Mouse (Mus musculus) CH12.LX (cell line): ENCODE results near the gene Nrxn3. TPM values are rescaled to one million over a fixed set of nuclear protein-coding genes. Genes with fewer than 3 reads are reported as not detected.

Source experiments
- DNase-seq: peaks from one replicate; pipeline ENCODE4 v3.0.0-alpha.2; 2013; ENCODE audit errors: extremely low read depth
- H3K27ac ChIP-seq: 2 replicates; pipeline ENCODE4 v1.5.1; 2012; ENCODE audit warnings: low read depth, mild to moderate bottlenecking, control low read depth, moderate library complexity; ENCODE audit not compliant: insufficient read depth
- H3K27me3 ChIP-seq: replicated peaks from 2 replicates; pipeline ENCODE3; 2012; ENCODE audit warnings: inconsistent platforms
- H3K36me3 ChIP-seq, 2 experiments: replicated peaks in 1 of 2; 2 replicates each; pipeline versions ENCODE3 to v1.6.1; 2012; ENCODE audit warnings: inconsistent platforms in 1 of 2, low read length in 1 of 2, mild to moderate bottlenecking in 1 of 2, mixed read lengths in 1 of 2, moderate library complexity in 1 of 2; ENCODE audit not compliant: control insufficient read depth in 1 of 2, insufficient read depth in 1 of 2
- H3K4me1 ChIP-seq, 2 experiments: 2 replicates each; pipeline ENCODE4 v1.6.1; 2012; ENCODE audit warnings: inconsistent platforms in 1 of 2, moderate library complexity in 1 of 2; ENCODE audit not compliant: insufficient read depth in 2 of 2, control insufficient read depth in 1 of 2
- H3K4me2 ChIP-seq: 2 replicates; pipeline ENCODE4 v1.6.1; 2012; ENCODE audit warnings: low read depth, mild to moderate bottlenecking, control low read depth; ENCODE audit not compliant: poor library complexity, insufficient read depth, severe bottlenecking
- H3K4me3 ChIP-seq, 3 experiments: fragments of 150-350 bp in 1 of 3; sonication (generic) in 1 of 3; replicated peaks in 1 of 3; 2 replicates each; pipeline versions ENCODE3 to v1.5.1; 2011 to 2012; ENCODE audit warnings: low read depth in 2 of 3, low read length in 2 of 3, mild to moderate bottlenecking in 2 of 3, moderate library complexity in 2 of 3, control low read depth in 1 of 3, improper control_type of control experiment in 1 of 3, inconsistent platforms in 1 of 3, mixed read lengths in 1 of 3; ENCODE audit not compliant: poor library complexity in 1 of 3
- H3K79me2 ChIP-seq: replicated peaks from 2 replicates; pipeline ENCODE4 v1.6.1; 2012; ENCODE audit warnings: mild to moderate bottlenecking, moderate library complexity; ENCODE audit not compliant: control insufficient read depth, poor library complexity, insufficient read depth, severe bottlenecking; ENCODE audit errors: extremely low read depth
- H3K9ac ChIP-seq: 2 replicates; pipeline ENCODE4 v1.6.1; 2012; ENCODE audit warnings: low read depth, mild to moderate bottlenecking, control low read depth, moderate library complexity; ENCODE audit not compliant: insufficient read depth
- H3K9me3 ChIP-seq: replicated peaks from 2 replicates; pipeline ENCODE3; 2012; ENCODE audit warnings: low read length, inconsistent platforms, mixed read lengths
- CHD1 ChIP-seq: IDR thresholded peaks from 2 replicates; pipeline ENCODE4 v1.6.1; 2012; ENCODE audit warnings: low read depth, low read length, improper control_type of control experiment, inconsistent platforms
- CTCF ChIP-seq, 2 experiments: IDR thresholded peaks in 1 of 2; conservative IDR thresholded peaks in 1 of 2; 2 replicates each; pipeline ENCODE4 v1.5.1; 2011 to 2012; ENCODE audit warnings: low read depth in 2 of 2, low read length in 2 of 2, improper control_type of control experiment in 1 of 2, inconsistent platforms in 1 of 2, mild to moderate bottlenecking in 1 of 2, moderate library complexity in 1 of 2
- E2F4 ChIP-seq: IDR thresholded peaks from 2 replicates; pipeline ENCODE4 v1.6.1; 2011; ENCODE audit warnings: low read depth, low read length, improper control_type of control experiment; ENCODE audit not compliant: insufficient replicate concordance
- HCFC1 ChIP-seq: IDR thresholded peaks from 2 replicates; pipeline ENCODE4 v1.6.1; 2012; ENCODE audit warnings: low read depth, mild to moderate bottlenecking, inconsistent platforms, low read length, improper control_type of control experiment
- JUN ChIP-seq: IDR thresholded peaks from 2 replicates; pipeline ENCODE4 v1.6.1; 2011; ENCODE audit warnings: low read depth, mild to moderate bottlenecking, low read length, improper control_type of control experiment, moderate library complexity; ENCODE audit not compliant: insufficient read depth
- KAT2A ChIP-seq: IDR thresholded peaks from 2 replicates; pipeline ENCODE4 v1.6.1; 2012; ENCODE audit warnings: low read length, improper control_type of control experiment, inconsistent platforms; ENCODE audit not compliant: insufficient replicate concordance
- MAFK ChIP-seq: IDR thresholded peaks from 2 replicates; pipeline ENCODE4 v1.6.1; 2011; ENCODE audit warnings: low read length, improper control_type of control experiment; ENCODE audit not compliant: insufficient replicate concordance
- MYC ChIP-seq: IDR thresholded peaks from 2 replicates; pipeline ENCODE4 v1.6.1; 2011; ENCODE audit warnings: low read depth, mild to moderate bottlenecking, improper control_type of control experiment, low read length
- NELFE ChIP-seq: IDR thresholded peaks from 2 replicates; pipeline ENCODE4 v1.6.1; 2011; ENCODE audit warnings: low read depth, low read length, improper control_type of control experiment
- RAD21 ChIP-seq: IDR thresholded peaks from 2 replicates; pipeline ENCODE4 v1.6.1; 2011; ENCODE audit warnings: low read depth, mild to moderate bottlenecking, low read length, improper control_type of control experiment, moderate library complexity
- SMC3 ChIP-seq: IDR thresholded peaks from 2 replicates; pipeline ENCODE4 v1.6.1; 2011; ENCODE audit warnings: low read depth, low read length, improper control_type of control experiment
- TBP ChIP-seq: conservative IDR thresholded peaks from 2 replicates; pipeline ENCODE4 v1.6.1; 2011; ENCODE audit warnings: low read depth, low read length, improper control_type of control experiment
- USF2 ChIP-seq: conservative IDR thresholded peaks from 2 replicates; pipeline ENCODE4 v1.6.1; 2011; ENCODE audit warnings: low read depth, low read length, improper control_type of control experiment
- dilution Hi-C: fragments of 300-500 bp; cut with MboI; formaldehyde crosslinking; loops from 2 replicates; pipeline ENCODE4 v1.14.3; 2020; ENCODE audit warnings: low sequenced_read_pairs; ENCODE audit not compliant: extremely low pct_unique_long_range_greater_than_20kb, extremely low pct_ligation_motif_present
- in situ Hi-C: fragments of 300-500 bp; cut with MboI; formaldehyde crosslinking; loops from 3 replicates; pipeline ENCODE4 v1.14.3; 2019; ENCODE audit warnings: low sequenced_read_pairs, low pct_ligation_motif_present, low pct_unique_long_range_greater_than_20kb, mixed read lengths
- polyA plus RNA-seq: library from polyadenylated mRNA; unstranded; fragments of >175 nt; gene quantifications from 2 replicates; pipeline ENCODE4 v1.2.1, GENCODE M21; 2012; ENCODE audit warnings: low read depth; ENCODE audit not compliant: insufficient read length
- total RNA-seq, 2 experiments: library from RNA; depleted of rRNA; stranded (reverse); fragments of 300-350 nt in 1 of 2; fragments of >200 nt in 1 of 2; gene quantifications; 2 replicates each; pipeline ENCODE4 v1.2.3; 2012 to 2014

Gene Nrxn3
- total and polyA plus RNA-seq, 3 experiments = 0.04 to 0.17 (median 0.09) TPM

DNA sequence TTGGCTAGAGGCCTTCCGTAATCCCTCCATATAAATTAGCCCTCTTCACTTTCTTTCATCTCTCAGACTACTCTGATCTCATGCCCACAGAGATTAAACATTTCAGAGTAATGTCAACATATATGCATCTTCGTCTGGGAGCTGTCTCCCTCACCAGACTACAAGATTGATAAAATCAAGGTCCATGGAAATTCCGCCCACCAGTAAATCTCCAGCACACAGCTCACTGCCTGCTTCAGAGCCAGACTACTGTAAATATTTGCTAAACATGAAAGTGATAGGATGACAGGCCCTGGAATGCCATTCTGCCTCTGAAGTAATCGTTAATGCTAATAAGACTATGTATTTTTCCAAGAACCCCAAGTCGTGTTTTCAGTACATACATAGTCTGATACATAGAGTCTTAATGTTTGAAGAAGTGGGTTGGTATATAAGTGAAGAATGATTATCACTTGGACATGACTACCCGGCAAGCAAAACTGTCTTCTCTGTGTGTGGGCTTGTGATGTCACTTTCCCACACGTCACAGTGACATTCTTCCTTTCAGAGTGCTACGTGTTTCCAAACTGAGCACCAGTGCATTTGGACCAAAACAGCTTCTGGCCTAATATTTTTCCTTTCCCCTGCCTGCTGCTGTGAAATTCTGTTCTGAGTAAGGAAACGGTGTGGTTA lies 433.5 kb downstream of the Nrxn3 start:
- Histone ChIP-seq H3K36me3 (no peaks in the 10 kb centered on the region), H3K9ac (no peak overlapping the region), H3K4me2 (no peak overlapping the region), H3K4me1 (no peaks in the 10 kb centered on the region), H3K27me3 (no peaks in the 10 kb centered on the region), H3K9me3 (no peaks in the 10 kb centered on the region), H3K4me3 (no peak overlapping the region), H3K79me2 (no peaks in the 10 kb centered on the region), H3K27ac (no peak overlapping the region)
- in situ Hi-C loops (no loop called here), dilution Hi-C loops (no loop called here)
- TF ChIP-seq USF2 (no peak), SMC3 (no peak), CHD1 (no peak), KAT2A (no peak), NELFE (no peak), MAFK (no peak), HCFC1 (no peak), JUN (no peak), RAD21 (no peak), CTCF (conservative IDR thresholded peaks at IDR 0.05 in 1 of 2, IDR thresholded peaks at IDR 0.05 in 1 of 2; ENCODE audit: low read depth in 2 of 2, low read length in 2 of 2) (no peak), E2F4 (no peak)
- DNase-seq = no peak

DNA sequence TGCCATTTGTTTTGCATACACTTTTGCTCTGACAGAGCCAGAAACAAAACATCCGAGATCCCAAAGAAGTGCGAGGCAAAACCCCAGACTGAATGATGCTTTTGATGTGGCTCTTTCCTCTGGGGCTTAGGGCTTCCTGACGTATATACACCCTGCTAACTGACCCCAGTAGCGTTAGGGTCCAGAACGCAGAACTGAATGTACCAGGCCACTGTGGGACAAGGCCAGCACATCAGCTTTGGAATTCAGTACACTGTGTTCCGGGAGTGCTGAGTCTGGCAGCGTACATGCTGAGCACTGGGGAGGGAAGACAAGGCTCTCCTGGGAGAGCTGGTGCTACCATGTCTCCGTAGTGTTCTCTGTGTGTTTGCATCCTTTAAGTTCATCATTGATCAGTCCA lies 436.7 kb downstream of the Nrxn3 start:
- Histone ChIP-seq H3K9me3 (no peaks in the 10 kb centered on the region), H3K27me3 (no peaks in the 10 kb centered on the region), H3K4me3 (no peak overlapping the region), H3K79me2 (no peaks in the 10 kb centered on the region), H3K9ac (no peak overlapping the region), H3K4me2 (no peak overlapping the region), H3K27ac (no peak overlapping the region), H3K4me1 (no peaks in the 10 kb centered on the region), H3K36me3 (no peaks in the 10 kb centered on the region)
- in situ Hi-C loops (no loop called here), dilution Hi-C loops (no loop called here)
- TF ChIP-seq CTCF (conservative IDR thresholded peaks at IDR 0.05 in 1 of 2, IDR thresholded peaks at IDR 0.05 in 1 of 2; ENCODE audit: low read depth in 2 of 2, low read length in 2 of 2) = no peak
- TF ChIP-seq MYC = no peak
- TF ChIP-seq TBP = no peak
- no peak for TF ChIP-seq RAD21
- TF ChIP-seq E2F4 = no peak
- no peak for DNase-seq
